Mouse (Mus musculus) adrenal gland, adult 8-10 months (tissue): ENCODE measurements around the gene Kcnt2. TPM values are rescaled to one million over a fixed set of nuclear protein-coding genes. Genes with fewer than 3 reads are reported as not detected.

Experiments used
- DNase-seq: peaks from one replicate; pipeline ENCODE4 v3.0.0; 2022
- total RNA-seq, 4 experiments: library from RNA; stranded (reverse); gene quantifications; 2 replicates each; pipeline ENCODE4 v1.2.4; 2022

The Kcnt2 gene
- total RNA-seq = 1 to 10 TPM; 1.8 to 2.9 (median 2.5) TPM

DNA sequence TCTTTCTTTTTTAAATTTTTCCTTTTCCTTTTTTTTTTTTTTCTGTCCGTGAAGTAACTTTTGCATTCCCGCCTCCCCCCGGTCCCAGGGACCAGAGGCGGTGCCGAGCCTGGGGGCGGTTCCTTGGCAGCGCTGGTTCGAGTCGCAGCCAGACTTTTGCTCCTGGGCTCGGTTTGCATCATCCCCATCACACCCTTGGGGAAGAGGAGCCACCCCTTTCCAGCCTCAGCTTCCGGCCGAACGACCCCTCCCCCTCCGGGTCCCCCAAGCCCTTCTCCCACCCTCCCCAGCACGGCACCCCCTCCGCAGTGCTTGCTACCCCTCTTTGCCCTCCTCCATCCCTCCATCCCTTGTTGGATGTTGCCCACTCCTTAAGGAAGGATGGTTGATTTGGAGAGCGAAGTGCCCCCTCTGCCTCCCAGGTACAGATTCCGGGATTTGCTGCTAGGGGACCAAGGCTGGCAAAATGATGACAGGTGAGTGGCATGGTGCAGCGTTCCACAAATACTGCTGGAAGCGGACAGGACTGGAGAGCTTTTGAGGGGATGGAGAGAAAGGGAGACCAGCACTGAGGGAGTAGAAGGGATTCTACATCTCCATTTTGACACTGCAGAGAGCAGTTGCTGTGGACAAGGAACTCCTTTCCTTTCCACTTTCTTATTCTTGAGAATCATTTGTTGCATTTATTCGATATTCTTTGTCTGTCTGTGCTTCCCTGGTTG is at the start of gene Kcnt2:
Kcnt2 (plus strand) TSS at position 283 of the 722 bp plus-strand sequence.
- DNase-seq = no peak

GRCm38 (mm10) chr1:140205329-140205728 is 40.6 kb upstream of the Kcnt2 start:
- DNase-seq = no peak

DNA sequence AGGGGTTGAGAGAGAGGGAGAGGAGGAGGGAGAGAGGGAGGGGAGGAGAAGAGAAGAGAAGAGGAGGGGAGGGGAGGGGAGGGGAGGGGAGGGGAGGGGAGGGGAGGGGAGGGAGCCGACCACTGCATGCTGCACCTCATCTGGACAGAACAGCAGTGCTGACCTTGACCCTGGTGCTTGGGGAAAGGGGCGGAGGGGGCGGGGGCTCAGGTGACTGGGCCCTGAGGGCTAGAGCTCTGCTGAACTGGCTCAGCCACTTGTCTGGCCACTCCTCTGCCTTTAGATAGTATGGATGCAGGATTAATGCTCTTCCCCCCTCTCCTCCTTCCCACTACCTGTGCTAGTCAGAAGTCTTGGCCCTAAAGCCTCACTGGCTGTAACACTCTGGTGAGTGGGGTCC is 20.7 kb upstream of the Kcnt2 start:
- DNase-seq = no peak

DNA sequence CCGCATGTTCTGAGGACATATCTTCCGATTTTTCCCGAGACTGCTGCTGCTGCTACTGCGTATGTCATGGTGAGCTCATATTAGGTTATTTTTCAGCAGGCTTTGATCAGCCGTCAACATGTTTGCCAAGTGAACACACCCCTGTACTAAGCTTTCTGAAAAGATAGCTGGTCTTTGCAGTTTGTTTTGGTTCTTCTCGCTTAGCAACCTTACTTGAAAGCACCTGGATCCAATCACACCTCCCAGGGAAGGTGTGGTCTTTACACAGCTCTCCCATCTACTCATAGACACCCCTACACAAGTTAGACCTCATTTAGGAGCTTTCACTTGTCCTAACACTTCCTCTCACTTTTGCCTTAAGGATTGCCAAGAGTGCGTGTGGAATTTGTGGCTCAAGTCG is 19.3 kb upstream of the Kcnt2 start:
- no peak for DNase-seq

DNA sequence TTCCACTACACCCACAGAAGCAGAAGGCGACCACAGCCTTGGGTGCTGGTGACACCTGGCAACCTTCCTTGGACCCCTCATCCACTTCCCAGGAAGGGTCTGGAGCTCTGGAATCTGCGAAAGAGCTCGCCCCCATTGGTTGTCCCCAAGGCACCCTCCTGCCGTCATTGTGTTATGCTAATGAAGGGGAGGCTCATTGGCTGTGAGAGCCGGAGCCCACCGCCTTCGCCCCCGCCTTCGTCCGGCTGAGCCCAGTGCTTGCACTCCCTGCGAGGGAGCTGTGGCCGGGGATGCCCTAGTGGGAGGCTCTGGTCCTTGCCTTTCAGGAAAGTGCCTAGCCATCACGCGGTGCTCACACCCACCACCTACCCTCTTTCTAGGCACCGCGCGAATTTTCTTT is 493 bp upstream of the Kcnt2 start:
- DNase-seq = no peak

GRCm38 (mm10) chr1:140264696-140265095 is 18.7 kb downstream of the Kcnt2 start:
- DNase-seq = no peak

- DNase-seq = no peak
These were observed 20.1 kb downstream of the Kcnt2 start for GRCm38 (mm10) chr1:140266047-140266446.

DNA sequence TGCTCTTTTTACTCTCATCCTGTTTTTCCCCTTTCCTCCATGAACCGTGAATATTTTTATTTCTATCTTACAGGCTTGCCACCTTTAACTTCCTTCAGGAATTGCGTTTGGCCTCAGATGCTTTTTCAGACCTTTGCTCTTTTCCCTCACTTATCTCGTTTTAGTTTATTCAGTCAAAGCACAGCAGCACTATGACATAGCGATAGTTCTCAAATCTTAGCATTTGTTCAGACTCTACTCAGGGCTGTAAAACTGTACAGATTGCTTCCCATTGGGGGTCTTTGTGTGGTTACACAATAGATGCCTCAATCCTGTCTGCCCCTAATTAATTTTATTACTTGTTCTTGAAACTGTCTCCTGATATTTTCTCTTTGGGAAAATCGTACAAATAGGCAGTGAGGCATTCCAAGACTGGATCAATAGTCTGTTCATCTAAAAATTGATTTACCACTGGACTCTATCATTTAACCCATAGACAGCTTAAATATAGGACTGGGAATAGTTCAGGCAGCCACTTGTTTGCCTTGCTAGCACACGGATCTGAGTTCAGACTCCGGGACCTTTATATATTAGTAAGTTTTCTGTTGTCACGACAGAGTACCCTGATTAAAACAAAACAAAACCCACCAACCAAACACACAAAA is 20.8 kb downstream of the Kcnt2 start:
- DNase-seq = no peak

GRCm38 (mm10) chr1:140267288-140267687 is 21.3 kb downstream of the Kcnt2 start:
- DNase-seq = no peak

GRCm38 (mm10) chr1:140273624-140274023 is 27.7 kb downstream of the Kcnt2 start:
- no peak for DNase-seq

GRCm38 (mm10) chr1:140275813-140276212 is 29.9 kb downstream of the Kcnt2 start:
- no peak for DNase-seq

DNA sequence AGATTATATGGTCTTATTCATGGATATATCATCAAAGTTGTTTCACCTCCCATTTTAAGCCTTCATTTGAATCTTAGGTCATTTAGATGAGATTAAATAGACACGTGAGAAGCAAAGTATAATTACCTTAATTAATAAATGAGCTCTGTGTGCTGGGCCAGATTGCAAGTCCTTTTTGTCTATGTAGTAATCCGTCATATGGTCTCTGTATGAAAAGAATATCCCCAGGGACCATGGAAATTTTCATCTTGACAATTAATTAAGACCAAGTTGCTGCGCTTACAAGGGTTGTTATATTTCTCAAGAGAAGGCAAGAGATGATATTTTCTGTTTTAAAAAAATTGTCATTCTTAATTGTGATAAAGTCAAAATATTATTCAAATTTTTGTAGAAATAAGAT is 47.2 kb downstream of the Kcnt2 start:
- no peak for DNase-seq

DNA sequence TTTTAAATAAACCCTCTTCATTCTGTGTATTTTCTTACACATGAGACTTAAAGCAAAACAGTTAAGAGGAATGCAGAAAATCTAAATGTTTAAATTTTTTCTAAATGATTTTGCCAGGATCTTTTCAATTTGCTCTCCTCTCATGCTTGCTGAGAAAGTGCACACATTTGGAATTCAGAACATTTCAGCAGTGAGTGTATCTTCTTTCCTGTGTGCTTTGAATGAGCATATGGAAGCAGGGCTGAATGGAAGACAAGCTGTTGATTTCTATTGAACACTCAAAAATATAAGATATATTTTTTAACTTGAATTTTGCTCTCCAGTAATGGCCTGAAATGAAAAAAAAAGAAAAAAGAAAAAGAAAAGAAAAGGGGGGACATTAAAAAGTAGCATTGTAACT is 49.5 kb downstream of the Kcnt2 start:
- DNase-seq = no peak

DNA sequence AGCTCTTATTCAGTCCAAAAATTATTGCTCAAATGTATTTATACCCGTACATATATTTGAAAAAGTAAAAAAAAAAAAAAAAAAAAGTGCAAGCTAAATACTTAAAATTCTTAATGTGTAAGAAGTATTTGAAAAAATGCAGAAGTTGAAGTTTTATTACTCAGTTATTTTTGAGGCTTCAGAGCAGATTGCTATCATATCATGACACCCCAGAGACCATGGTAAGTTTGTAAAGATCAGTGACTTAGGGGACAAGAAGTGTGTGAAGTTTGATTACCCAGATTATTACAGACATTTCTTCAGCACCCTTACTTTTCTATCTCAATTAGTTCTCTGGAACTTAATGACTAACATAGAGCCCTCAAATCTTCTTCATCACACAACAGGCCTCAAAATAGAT is 58.3 kb downstream of the Kcnt2 start:
- DNase-seq = no peak

DNA sequence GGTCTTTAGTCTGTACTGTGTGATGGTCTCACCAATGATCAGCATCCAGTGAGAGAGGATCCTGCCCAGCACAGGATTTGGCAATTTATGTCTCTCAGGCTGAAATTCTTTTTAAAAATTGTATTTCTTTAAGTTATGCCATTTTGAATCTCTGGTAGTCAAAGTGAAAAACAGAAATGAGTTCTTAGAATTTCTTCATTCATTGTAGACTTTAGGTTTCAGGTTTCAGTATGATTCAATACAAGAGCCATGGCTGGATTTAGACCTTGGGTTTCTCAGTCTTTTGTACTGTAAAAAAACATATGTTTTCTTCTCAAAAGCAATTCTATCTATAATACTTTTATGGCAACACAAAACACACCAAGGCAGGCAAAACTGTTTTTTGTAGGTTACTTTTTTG is 59.4 kb downstream of the Kcnt2 start:
- DNase-seq = no peak

DNA sequence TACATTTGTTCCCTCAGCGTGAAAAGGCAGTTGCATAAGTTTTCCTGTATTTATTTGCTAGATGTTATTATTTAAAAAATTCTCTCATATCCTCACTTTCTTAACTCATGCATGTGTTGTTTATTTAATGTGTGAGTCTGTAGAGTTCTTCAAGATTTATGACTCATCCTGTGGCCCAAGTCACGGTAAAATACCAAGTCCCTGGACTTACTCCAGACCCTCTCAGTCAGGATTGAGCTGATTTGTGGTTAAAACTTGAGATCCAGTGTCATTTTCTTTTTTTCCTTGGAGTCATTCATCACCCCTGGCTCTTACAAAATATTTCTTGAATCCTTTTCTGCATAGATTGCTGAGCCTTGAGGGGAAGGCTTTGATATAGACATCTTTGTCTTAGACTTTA is 60.4 kb downstream of the Kcnt2 start:
- peak; percentile 7 for DNase-seq

GRCm38 (mm10) chr1:140310739-140311138 is 64.8 kb downstream of the Kcnt2 start:
- DNase-seq = no peak

- DNase-seq = no peak
These were observed 79.1 kb downstream of the Kcnt2 start for GRCm38 (mm10) chr1:140325088-140325487.

- DNase-seq = no peak
These were observed 80.8 kb downstream of the Kcnt2 start for GRCm38 (mm10) chr1:140326709-140327108.

DNA sequence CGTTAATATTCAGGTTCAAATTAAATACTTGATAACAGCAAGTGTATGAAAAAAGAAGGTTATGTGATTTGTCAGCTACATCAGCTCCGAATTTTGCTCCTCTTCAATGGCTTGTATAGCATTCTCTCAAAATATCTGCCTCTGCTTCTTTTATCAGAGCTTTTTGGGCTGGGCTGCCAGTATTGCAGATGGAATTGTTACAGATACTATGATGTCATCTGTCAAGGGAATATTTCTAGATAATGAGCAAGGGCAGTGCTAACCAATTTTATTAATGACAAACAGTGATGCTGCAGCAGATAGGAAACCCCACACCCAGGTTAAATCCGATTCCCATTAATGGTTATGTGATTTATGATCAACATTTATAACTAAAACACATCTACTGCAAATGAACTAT is 87.7 kb downstream of the Kcnt2 start:
- no peak for DNase-seq

GRCm38 (mm10) chr1:140338417-140338816 is 92.5 kb downstream of the Kcnt2 start:
- no peak for DNase-seq

GRCm38 (mm10) chr1:140339368-140339767 is 93.4 kb downstream of the Kcnt2 start:
- no peak for DNase-seq

DNA sequence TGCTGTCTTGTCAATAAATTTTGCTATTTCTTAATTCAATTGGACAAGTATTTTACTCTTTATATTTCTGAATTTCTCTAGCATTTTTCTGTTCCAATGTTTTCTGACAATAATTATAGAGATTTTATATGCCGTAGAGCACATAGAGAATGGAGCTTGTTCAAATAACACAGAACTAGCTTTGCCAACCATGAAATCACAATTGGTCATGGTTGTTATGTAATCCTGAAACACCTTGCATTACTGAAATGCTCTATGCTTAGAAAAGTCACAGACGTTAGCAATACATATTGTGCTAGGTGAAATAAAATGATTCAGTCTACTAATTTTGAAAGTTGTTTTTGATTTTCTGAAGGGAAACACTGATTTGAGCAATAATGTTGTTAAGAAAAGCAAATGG is 118.8 kb downstream of the Kcnt2 start:
- no peak for DNase-seq

DNA sequence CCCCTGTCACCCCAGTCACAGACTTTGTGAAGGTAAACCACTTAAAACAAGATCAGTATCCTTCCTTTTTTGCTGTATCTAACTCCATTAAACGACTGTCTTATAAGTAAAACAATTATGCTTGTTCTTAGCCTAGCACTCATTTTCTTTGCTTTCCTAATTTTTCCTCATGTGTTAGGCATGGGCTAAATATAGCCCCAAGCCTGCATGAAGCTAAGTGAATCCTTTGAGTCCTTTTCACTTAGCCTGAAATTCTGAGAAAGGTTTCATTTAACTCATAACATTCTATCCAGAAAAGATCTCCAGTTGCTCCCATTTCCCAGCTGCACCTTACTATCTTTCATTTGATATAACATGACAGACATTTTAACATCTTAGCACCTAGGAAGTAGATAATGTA is 127.6 kb downstream of the Kcnt2 start:
- DNase-seq = no peak
